Mouse (Mus musculus): ENCODE measurements around the gene Erg. TPM values are rescaled to one million over a fixed set of nuclear protein-coding genes. Genes with fewer than 3 reads are reported as not detected.
A peak's percentile ranks its signal among the peaks of the same experiment; 100 is the strongest.

Gene Erg
- total RNA-seq, 1 experiment from 2014 or later, result not detected

GRCm38 (mm10) chr16:95457006-95457405, 129.4 kb downstream of the Erg start:
- ATAC-seq (replicated peaks; ENCODE audit: insufficient number of reproducible peaks, low FRiP score, low TSS enrichment, poor library complexity, severe bottlenecking), result no peak

GRCm38 (mm10) chr16:95455896-95456295, 130.5 kb downstream of the Erg start:
- no peak for ATAC-seq (replicated peaks; ENCODE audit: insufficient number of reproducible peaks, low FRiP score, low TSS enrichment, poor library complexity, severe bottlenecking)

- no peak for ATAC-seq (replicated peaks; ENCODE audit: insufficient number of reproducible peaks, low FRiP score, low TSS enrichment, poor library complexity, severe bottlenecking)
Observed at GRCm38 (mm10) chr16:95455461-95455860, 130.9 kb downstream of the Erg start.

- no peak for ATAC-seq (replicated peaks; ENCODE audit: insufficient number of reproducible peaks, low FRiP score, low TSS enrichment, poor library complexity, severe bottlenecking)
Observed at GRCm38 (mm10) chr16:95452411-95452810, 134.0 kb downstream of the Erg start.

GRCm38 (mm10) chr16:95449361-95449725, 137.1 kb downstream of the Erg start:
- ATAC-seq (replicated peaks; ENCODE audit: insufficient number of reproducible peaks, low FRiP score, low TSS enrichment, poor library complexity, severe bottlenecking), result no peak

GRCm38 (mm10) chr16:95448643-95449360, 137.6 kb downstream of the Erg start:
- ATAC-seq (replicated peaks; ENCODE audit: insufficient number of reproducible peaks, low FRiP score, low TSS enrichment, poor library complexity, severe bottlenecking), result no peak

GRCm38 (mm10) chr16:95447896-95448295, 138.5 kb downstream of the Erg start:
- ATAC-seq (replicated peaks; ENCODE audit: insufficient number of reproducible peaks, low FRiP score, low TSS enrichment, poor library complexity, severe bottlenecking), result no peak

- 0 out of 2 replicates have a peak, but pooled peaks have one; percentile 32 for ATAC-seq (replicated peaks; ENCODE audit: insufficient number of reproducible peaks, low FRiP score, low TSS enrichment, poor library complexity, severe bottlenecking)
Observed at GRCm38 (mm10) chr16:95446368-95446767, 140.0 kb downstream of the Erg start.

- no peak for ATAC-seq (replicated peaks; ENCODE audit: insufficient number of reproducible peaks, low FRiP score, low TSS enrichment, poor library complexity, severe bottlenecking)
Observed at GRCm38 (mm10) chr16:95442023-95442422, 144.4 kb downstream of the Erg start.

GRCm38 (mm10) chr16:95441179-95441578, 145.2 kb downstream of the Erg start:
- no peak for ATAC-seq (replicated peaks; ENCODE audit: insufficient number of reproducible peaks, low FRiP score, low TSS enrichment, poor library complexity, severe bottlenecking)

- no peak for ATAC-seq (replicated peaks; ENCODE audit: insufficient number of reproducible peaks, low FRiP score, low TSS enrichment, poor library complexity, severe bottlenecking)
Observed at GRCm38 (mm10) chr16:95440334-95440733, 146.1 kb downstream of the Erg start.

- ATAC-seq (replicated peaks; ENCODE audit: insufficient number of reproducible peaks, low FRiP score, low TSS enrichment, poor library complexity, severe bottlenecking), result no peak
Observed at GRCm38 (mm10) chr16:95439794-95440193, 146.6 kb downstream of the Erg start.

GRCm38 (mm10) chr16:95438848-95439540, 147.4 kb downstream of the Erg start:
- no peak for ATAC-seq (replicated peaks; ENCODE audit: insufficient number of reproducible peaks, low FRiP score, low TSS enrichment, poor library complexity, severe bottlenecking)

GRCm38 (mm10) chr16:95436611-95437010, 149.8 kb downstream of the Erg start:
- no peak for ATAC-seq (replicated peaks; ENCODE audit: insufficient number of reproducible peaks, low FRiP score, low TSS enrichment, poor library complexity, severe bottlenecking)

GRCm38 (mm10) chr16:95436051-95436450, 150.3 kb downstream of the Erg start:
- ATAC-seq (replicated peaks; ENCODE audit: insufficient number of reproducible peaks, low FRiP score, low TSS enrichment, poor library complexity, severe bottlenecking), result no peak

GRCm38 (mm10) chr16:95434434-95434833, 152.0 kb downstream of the Erg start:
- ATAC-seq (replicated peaks; ENCODE audit: insufficient number of reproducible peaks, low FRiP score, low TSS enrichment, poor library complexity, severe bottlenecking), result 0 out of 2 replicates have a peak, but pooled peaks have one; percentile 43

- no peak for ATAC-seq (replicated peaks; ENCODE audit: insufficient number of reproducible peaks, low FRiP score, low TSS enrichment, poor library complexity, severe bottlenecking)
Observed at GRCm38 (mm10) chr16:95432540-95432971, 153.8 kb downstream of the Erg start.

- no peak for ATAC-seq (replicated peaks; ENCODE audit: insufficient number of reproducible peaks, low FRiP score, low TSS enrichment, poor library complexity, severe bottlenecking)
Observed at GRCm38 (mm10) chr16:95429851-95430250, 156.5 kb downstream of the Erg start.

- ATAC-seq (replicated peaks; ENCODE audit: insufficient number of reproducible peaks, low FRiP score, low TSS enrichment, poor library complexity, severe bottlenecking), result no peak
Observed at GRCm38 (mm10) chr16:95428239-95428638, 158.2 kb downstream of the Erg start.

GRCm38 (mm10) chr16:95427512-95427911, 158.9 kb downstream of the Erg start:
- ATAC-seq (replicated peaks; ENCODE audit: insufficient number of reproducible peaks, low FRiP score, low TSS enrichment, poor library complexity, severe bottlenecking), result no peak
